Mouse (Mus musculus) fat pad, adult 2 months (tissue): Measurements from ENCODE around the gene Vmn1r115.
"Not testable (repeated sequence)": the region's sequence is repeated elsewhere in the genome, so short reads cannot be mapped to it uniquely, and the experiment has no call there.

Source experiments
- DNase-seq: peaks from one replicate; pipeline ENCODE4 v3.0.0-alpha.2; 2011; ENCODE audit warnings: low read depth, low spot score; ENCODE audit errors: extremely low read depth

Gene Vmn1r115

GRCm38 (mm10) chr7:20844885-20845284 is at the start of gene Vmn1r115:
Gene Vmn1r115 (minus strand): TSS chr7:20844985.
- not testable (repeated sequence) for DNase-seq

- not testable (repeated sequence) for DNase-seq
Observed at GRCm38 (mm10) chr7:20884021-20884420, 39.2 kb upstream of the Vmn1r115 start, which contains the start of gene Vmn1r117. Gene Vmn1r117 (minus strand): TSS chr7:20884121.

- DNase-seq: not testable (repeated sequence)
Observed at GRCm38 (mm10) chr7:20871956-20872355, 27.2 kb upstream of the Vmn1r115 start, which contains the start of gene Vmn1r116. Gene Vmn1r116 (plus strand): TSS chr7:20872256.

GRCm38 (mm10) chr7:20812086-20812485 is 32.7 kb downstream of the Vmn1r115 start, which contains the start of gene Vmn1r114:
Gene Vmn1r114 (minus strand): TSS chr7:20812186.
- DNase-seq: not testable (repeated sequence)
